Mouse (Mus musculus) thymus, postnatal 36 days (tissue): ENCODE data around the gene Cfd.

ENCODE experiments used
- DNase-seq, 2 experiments: peaks; one replicate each; pipeline ENCODE4 v3.0.0; 2022; ENCODE audit warnings: mixed read lengths in 2 of 2

Cfd gene

GRCm38 (mm10) chr10:79934272-79934721 is 43.6 kb downstream of the Cfd start:
- no peak for DNase-seq

DNA sequence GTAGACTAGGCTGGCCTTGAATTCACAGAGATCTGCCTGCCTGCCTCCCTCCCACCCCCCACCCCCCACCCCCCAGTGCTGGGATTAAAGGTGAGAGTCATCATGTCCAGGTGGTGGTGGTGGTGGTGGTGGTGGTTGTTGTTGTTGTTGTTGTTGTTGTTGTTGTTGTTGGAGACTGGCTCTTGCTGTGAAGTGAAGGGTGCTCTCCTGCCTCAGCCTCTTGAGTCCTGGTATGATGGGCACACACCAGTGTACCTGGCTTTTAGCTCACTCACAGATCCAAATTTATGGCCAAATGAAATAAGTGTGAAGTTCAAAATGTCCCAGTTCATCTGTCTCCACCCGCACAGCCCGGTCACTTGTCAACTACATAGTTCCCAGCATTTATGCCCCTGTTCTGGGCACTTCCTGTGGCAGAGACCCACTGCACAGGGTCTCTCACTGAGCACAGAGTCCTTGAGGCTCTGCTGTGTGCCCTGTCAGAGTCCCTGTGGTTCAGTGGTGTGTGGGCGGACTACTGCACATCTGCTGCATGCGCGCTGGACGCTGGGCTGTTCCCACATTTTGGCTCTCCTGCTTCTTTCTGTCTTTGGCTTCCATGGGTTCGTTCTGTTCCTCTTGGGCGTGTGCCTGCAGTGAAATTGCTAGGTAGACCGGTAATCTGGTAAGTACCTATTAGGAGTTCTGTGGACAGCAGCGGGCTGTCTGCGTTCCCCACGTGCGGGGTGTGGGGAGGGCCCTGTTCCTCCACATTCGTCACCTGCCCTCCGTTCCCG is 44.3 kb downstream of the Cfd start:
- no peak for DNase-seq

GRCm38 (mm10) chr10:79936284-79936910 is 45.7 kb downstream of the Cfd start:
- no peak for DNase-seq

GRCm38 (mm10) chr10:79936911-79937441 is 46.3 kb downstream of the Cfd start:
- peak; percentile 62 to 71 for DNase-seq

DNA sequence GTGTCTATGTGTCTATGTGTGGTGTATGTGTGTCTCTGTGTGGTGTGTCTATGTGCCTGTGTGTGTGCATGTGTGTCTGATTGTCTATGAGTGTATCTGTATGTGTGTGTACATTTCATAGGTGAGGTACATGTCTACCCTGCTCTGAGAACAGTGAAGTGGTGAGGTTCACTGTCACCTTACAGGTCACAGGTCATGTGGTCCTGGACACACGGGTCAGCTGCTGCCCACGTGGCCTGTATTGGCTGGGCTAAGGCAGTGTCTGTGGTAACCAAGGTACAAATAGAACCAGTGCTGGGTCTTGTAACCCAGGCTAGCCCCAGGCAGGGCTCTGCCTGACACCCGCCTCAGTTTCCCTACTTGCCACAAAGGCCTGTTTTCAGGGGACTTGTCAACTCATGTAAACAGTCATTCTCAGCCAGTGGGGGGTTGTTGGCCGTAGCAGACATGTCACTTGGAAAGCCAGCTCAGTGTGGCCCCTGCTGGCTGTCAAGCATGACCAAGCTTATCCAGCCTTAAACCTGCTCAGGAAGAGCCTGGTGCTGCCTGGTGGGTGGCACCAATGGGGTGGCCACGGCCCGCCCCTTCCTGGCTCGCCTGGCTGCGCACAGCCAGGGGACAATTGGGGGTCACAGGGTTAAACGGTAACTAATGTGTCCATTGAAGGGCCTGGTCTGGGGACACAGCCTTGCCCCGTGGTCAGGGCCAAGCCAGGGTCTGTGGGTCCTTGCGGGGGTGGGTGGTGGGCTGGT is 47.3 kb downstream of the Cfd start:
- no peak for DNase-seq

DNA sequence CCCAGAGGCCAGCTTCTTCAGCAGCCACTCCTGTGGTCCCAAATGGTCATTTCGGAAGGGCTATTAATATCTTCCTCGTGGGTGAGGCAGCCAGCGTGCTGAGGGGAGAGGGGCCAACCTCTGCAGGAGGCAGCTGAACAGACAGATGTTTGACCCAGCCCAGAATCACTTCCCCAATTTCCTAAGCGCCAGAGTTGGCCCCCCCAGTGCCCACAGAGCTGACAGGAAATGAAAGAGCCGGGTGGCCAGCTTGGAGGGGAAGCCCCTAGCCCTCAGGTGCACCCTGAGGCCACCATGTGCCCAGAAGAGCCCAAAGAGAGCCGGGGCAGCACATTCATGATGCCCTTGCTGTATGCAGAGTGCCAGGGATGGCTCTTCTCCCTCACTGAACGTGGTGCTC is 50.1 kb downstream of the Cfd start:
- no peak for DNase-seq
